Mouse (Mus musculus): ENCODE results near the gene Antxr1. TPM values are rescaled to one million over a fixed set of nuclear protein-coding genes. Genes with fewer than 3 reads are reported as not detected.

Antxr1 gene
- polyA plus RNA-seq, 1 experiment from 2014 or later: 10.3 TPM

GRCm38 (mm10) chr6:87186988-87187387 is 148.6 kb downstream of the Antxr1 start:
- ATAC-seq (replicated peaks; ENCODE audit: insufficient number of reproducible peaks, low FRiP score, low TSS enrichment, low read depth) (no peak), DNase-seq (ENCODE audit: low spot score) (peak; percentile 39)
- Histone ChIP-seq H3K4me2 (ENCODE audit: low read depth, low read length) (no peak overlapping the region), H3K27ac (replicated peaks; ENCODE audit: low read depth, low read length) (0 out of 2 replicates have a peak overlapping the region, but pooled peaks have one; percentile 13), H3K4me1 (ENCODE audit: control insufficient read depth, insufficient read depth, low read length) (no peaks in the 10 kb centered on the region; the same call in 1 of the 2 replicates), H3K27me3 (ENCODE audit: control insufficient read depth, insufficient read depth, low read length) (no peaks in the 10 kb centered on the region), H3K9me3 (replicated peaks; ENCODE audit: control insufficient read depth, low read length) (no peaks in the 10 kb centered on the region), H3K36me3 (replicated peaks; ENCODE audit: control insufficient read depth, insufficient read depth, low read depth, low read length) (no peaks in the 10 kb centered on the region), H3K9ac (replicated peaks; ENCODE audit: low read length) (no peak overlapping the region), H3K4me3 (ENCODE audit: low read depth, low read length) (no peak overlapping the region)
- 50% methylated on average over 12 of the region's 12 CpGs for WGBS

- Histone ChIP-seq H3K4me1 (ENCODE audit: control insufficient read depth, insufficient read depth, low read length) (no peaks in the 10 kb centered on the region), H3K36me3 (replicated peaks; ENCODE audit: control insufficient read depth, insufficient read depth, low read depth, low read length) (no peaks in the 10 kb centered on the region), H3K4me3 (ENCODE audit: low read depth, low read length) (no peak overlapping the region), H3K4me2 (ENCODE audit: low read depth, low read length) (no peak overlapping the region), H3K27me3 (ENCODE audit: control insufficient read depth, insufficient read depth, low read length) (no peaks in the 10 kb centered on the region), H3K9ac (replicated peaks; ENCODE audit: low read length) (no peak overlapping the region), H3K9me3 (replicated peaks; ENCODE audit: control insufficient read depth, low read length) (no peaks in the 10 kb centered on the region), H3K27ac (replicated peaks; ENCODE audit: low read depth, low read length) (no peak overlapping the region)
- ATAC-seq (replicated peaks; ENCODE audit: insufficient number of reproducible peaks, low FRiP score, low TSS enrichment, low read depth): no peak
- no peak for DNase-seq (ENCODE audit: low spot score)
- 80% methylated on average over 3 of the region's 3 CpGs for WGBS
Observed at GRCm38 (mm10) chr6:87184418-87184817, 151.2 kb downstream of the Antxr1 start.

GRCm38 (mm10) chr6:87183981-87184380 is 151.6 kb downstream of the Antxr1 start:
- Histone ChIP-seq H3K27ac (replicated peaks; ENCODE audit: low read depth, low read length) (no peak overlapping the region), H3K4me3 (ENCODE audit: low read depth, low read length) (no peak overlapping the region), H3K4me2 (ENCODE audit: low read depth, low read length) (no peak overlapping the region), H3K27me3 (ENCODE audit: control insufficient read depth, insufficient read depth, low read length) (no peaks in the 10 kb centered on the region), H3K9me3 (replicated peaks; ENCODE audit: control insufficient read depth, low read length) (no peaks in the 10 kb centered on the region), H3K4me1 (ENCODE audit: control insufficient read depth, insufficient read depth, low read length) (no peaks in the 10 kb centered on the region), H3K36me3 (replicated peaks; ENCODE audit: control insufficient read depth, insufficient read depth, low read depth, low read length) (no peaks in the 10 kb centered on the region), H3K9ac (replicated peaks; ENCODE audit: low read length) (no peak overlapping the region)
- WGBS: 75% methylated on average over 11 of the region's 11 CpGs
- ATAC-seq (replicated peaks; ENCODE audit: insufficient number of reproducible peaks, low FRiP score, low TSS enrichment, low read depth) (no peak), DNase-seq (ENCODE audit: low spot score) (no peak)

DNA sequence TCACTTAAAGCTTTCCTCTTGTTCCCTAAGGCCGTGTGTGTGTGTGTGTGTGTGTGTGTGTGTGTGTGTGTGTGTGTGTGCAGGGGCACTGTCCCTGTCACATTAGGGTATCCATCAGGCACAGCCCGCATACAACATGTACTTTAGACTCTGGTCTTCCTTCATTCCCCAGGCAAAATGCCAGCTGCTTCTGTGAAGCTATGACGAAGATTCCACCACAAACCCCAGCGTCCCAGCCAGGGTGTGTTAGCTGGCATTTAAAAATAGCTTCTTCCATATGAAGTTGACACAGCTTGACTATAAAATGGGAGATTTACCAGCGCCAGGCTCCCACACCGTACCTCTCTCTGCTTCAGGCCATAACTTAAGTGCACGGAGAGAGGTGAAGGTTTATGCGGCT is 152.5 kb downstream of the Antxr1 start:
- Histone ChIP-seq H3K27ac (replicated peaks; ENCODE audit: low read depth, low read length) (no peak overlapping the region), H3K36me3 (replicated peaks; ENCODE audit: control insufficient read depth, insufficient read depth, low read depth, low read length) (no peaks in the 10 kb centered on the region), H3K4me3 (ENCODE audit: low read depth, low read length) (no peak overlapping the region), H3K27me3 (ENCODE audit: control insufficient read depth, insufficient read depth, low read length) (no peaks in the 10 kb centered on the region), H3K9ac (replicated peaks; ENCODE audit: low read length) (no peak overlapping the region), H3K4me2 (ENCODE audit: low read depth, low read length) (no peak overlapping the region), H3K4me1 (ENCODE audit: control insufficient read depth, insufficient read depth, low read length) (no peaks in the 10 kb centered on the region), H3K9me3 (replicated peaks; ENCODE audit: control insufficient read depth, low read length) (no peaks in the 10 kb centered on the region)
- 94% methylated on average over 8 of the region's 8 CpGs for WGBS
- DNase-seq (ENCODE audit: low spot score) (no peak), ATAC-seq (replicated peaks; ENCODE audit: insufficient number of reproducible peaks, low FRiP score, low TSS enrichment, low read depth) (no peak)

GRCm38 (mm10) chr6:87182736-87183135 is 152.9 kb downstream of the Antxr1 start:
- H3K27ac ChIP-seq (replicated peaks; ENCODE audit: low read depth, low read length): no peak overlapping the region
- H3K9ac ChIP-seq (replicated peaks; ENCODE audit: low read length): no peak overlapping the region
- no peaks in the 10 kb centered on the region for H3K27me3 ChIP-seq (ENCODE audit: control insufficient read depth, insufficient read depth, low read length)
- no peak overlapping the region for H3K4me3 ChIP-seq (ENCODE audit: low read depth, low read length)
- H3K4me2 ChIP-seq (ENCODE audit: low read depth, low read length): no peak overlapping the region
- H3K36me3 ChIP-seq (replicated peaks; ENCODE audit: control insufficient read depth, insufficient read depth, low read depth, low read length): no peaks in the 10 kb centered on the region
- no peaks in the 10 kb centered on the region for H3K9me3 ChIP-seq (replicated peaks; ENCODE audit: control insufficient read depth, low read length)
- H3K4me1 ChIP-seq (ENCODE audit: control insufficient read depth, insufficient read depth, low read length): no peaks in the 10 kb centered on the region
- 90% methylated on average over 6 of the region's 6 CpGs for WGBS
- ATAC-seq (replicated peaks; ENCODE audit: insufficient number of reproducible peaks, low FRiP score, low TSS enrichment, low read depth) (no peak), DNase-seq (ENCODE audit: low spot score) (no peak)

- H3K36me3 ChIP-seq (replicated peaks; ENCODE audit: control insufficient read depth, insufficient read depth, low read depth, low read length): no peaks in the 10 kb centered on the region
- DNase-seq (ENCODE audit: low spot score) (no peak), ATAC-seq (replicated peaks; ENCODE audit: insufficient number of reproducible peaks, low FRiP score, low TSS enrichment, low read depth) (no peak)
- H3K9ac ChIP-seq (replicated peaks; ENCODE audit: low read length): no peak overlapping the region
- WGBS: 87% methylated on average over 3 of the region's 3 CpGs
- H3K9me3 ChIP-seq (replicated peaks; ENCODE audit: control insufficient read depth, low read length): no peaks in the 10 kb centered on the region
- H3K4me2 ChIP-seq (ENCODE audit: low read depth, low read length): no peak overlapping the region
- no peaks in the 10 kb centered on the region for H3K4me1 ChIP-seq (ENCODE audit: control insufficient read depth, insufficient read depth, low read length)
- H3K4me3 ChIP-seq (ENCODE audit: low read depth, low read length): no peak overlapping the region
- no peaks in the 10 kb centered on the region for H3K27me3 ChIP-seq (ENCODE audit: control insufficient read depth, insufficient read depth, low read length)
- no peak overlapping the region for H3K27ac ChIP-seq (replicated peaks; ENCODE audit: low read depth, low read length)
Observed at GRCm38 (mm10) chr6:87171461-87171860, 164.2 kb downstream of the Antxr1 start.

- no peaks in the 10 kb centered on the region for H3K9me3 ChIP-seq (replicated peaks; ENCODE audit: control insufficient read depth, low read length)
- no peaks in the 10 kb centered on the region for H3K27me3 ChIP-seq (ENCODE audit: control insufficient read depth, insufficient read depth, low read length)
- no peak overlapping the region for H3K9ac ChIP-seq (replicated peaks; ENCODE audit: low read length)
- H3K4me3 ChIP-seq (ENCODE audit: low read depth, low read length): no peak overlapping the region
- H3K4me2 ChIP-seq (ENCODE audit: low read depth, low read length): no peak overlapping the region
- 94% methylated on average over 6 of the region's 6 CpGs for WGBS
- no peak for ATAC-seq (replicated peaks; ENCODE audit: insufficient number of reproducible peaks, low FRiP score, low TSS enrichment, low read depth)
- H3K4me1 ChIP-seq (ENCODE audit: control insufficient read depth, insufficient read depth, low read length): no peaks in the 10 kb centered on the region
- no peaks in the 10 kb centered on the region for H3K36me3 ChIP-seq (replicated peaks; ENCODE audit: control insufficient read depth, insufficient read depth, low read depth, low read length)
- DNase-seq (ENCODE audit: low spot score): no peak
- H3K27ac ChIP-seq (replicated peaks; ENCODE audit: low read depth, low read length): no peak overlapping the region
Observed at GRCm38 (mm10) chr6:87170875-87171274, 164.7 kb downstream of the Antxr1 start.

GRCm38 (mm10) chr6:87170277-87170676 is 165.3 kb downstream of the Antxr1 start:
- Histone ChIP-seq H3K27me3 (ENCODE audit: control insufficient read depth, insufficient read depth, low read length) (no peaks in the 10 kb centered on the region), H3K4me2 (ENCODE audit: low read depth, low read length) (no peak overlapping the region), H3K4me3 (ENCODE audit: low read depth, low read length) (no peak overlapping the region), H3K4me1 (ENCODE audit: control insufficient read depth, insufficient read depth, low read length) (no peaks in the 10 kb centered on the region), H3K9me3 (replicated peaks; ENCODE audit: control insufficient read depth, low read length) (no peaks in the 10 kb centered on the region), H3K36me3 (replicated peaks; ENCODE audit: control insufficient read depth, insufficient read depth, low read depth, low read length) (no peaks in the 10 kb centered on the region), H3K9ac (replicated peaks; ENCODE audit: low read length) (no peak overlapping the region), H3K27ac (replicated peaks; ENCODE audit: low read depth, low read length) (no peak overlapping the region)
- 89% methylated on average over 6 of the region's 6 CpGs for WGBS
- DNase-seq (ENCODE audit: low spot score): no peak
- ATAC-seq (replicated peaks; ENCODE audit: insufficient number of reproducible peaks, low FRiP score, low TSS enrichment, low read depth): no peak

Measured in embryonic facial prominence, embryonic 11.5 days (tissue).